Mouse (Mus musculus) bone marrow, adult 2 months (tissue): Measurements from ENCODE around the gene Smad5. TPM values are rescaled to one million over a fixed set of nuclear protein-coding genes. Genes with fewer than 3 reads are reported as not detected.

Source experiments
- H3K27ac ChIP-seq: fragments of 200-500 bp; 2 replicates; pipeline ENCODE4 v1.5.1; 2012; ENCODE audit warnings: low read depth, mild to moderate bottlenecking, control low read depth, inconsistent platforms, low read length; ENCODE audit not compliant: control insufficient read depth, poor library complexity, insufficient read depth
- H3K4me1 ChIP-seq: fragments of 200-500 bp; 2 replicates; pipeline ENCODE4 v1.6.1; 2011; ENCODE audit warnings: low read length; ENCODE audit not compliant: control insufficient read depth, insufficient read depth
- H3K4me3 ChIP-seq: fragments of 200-500 bp; replicated peaks from 2 replicates; pipeline ENCODE3; 2011; ENCODE audit warnings: mild to moderate bottlenecking, low read depth, low read length, control low read depth; ENCODE audit not compliant: control insufficient read depth
- CTCF ChIP-seq: fragments of 200-500 bp; IDR thresholded peaks from 2 replicates; pipeline ENCODE4 v1.5.1; 2011; ENCODE audit warnings: low read length, control low read depth; ENCODE audit not compliant: control insufficient read depth, insufficient read depth
- POLR2A ChIP-seq: fragments of 200-500 bp; IDR thresholded peaks from 2 replicates; pipeline ENCODE4 v1.6.1; 2011; ENCODE audit warnings: low read depth, mild to moderate bottlenecking, control low read depth, low read length, borderline replicate concordance; ENCODE audit not compliant: control insufficient read depth
- WGBS: fragments of 180-500 bp; shearing (Covaris S2); methylation state at CpG from one replicate; pipeline ENCODE4 v1.1.7; 2018; 5-methylcytosine and 5-hydroxymethylcytosine counted together
- polyA plus RNA-seq: library from polyadenylated mRNA; stranded (reverse); fragments of >200 nt; gene quantifications from 2 replicates; pipeline ENCODE4 v1.2.4, GENCODE M21; 2011; ENCODE audit warnings: low replicate concordance; ENCODE audit not compliant: missing spikeins, insufficient read depth, insufficient read length

Gene Smad5
- polyA plus RNA-seq, 1 experiment, result 8.2 TPM

GRCm38 (mm10) chr13:56677731-56678130 lies 25.1 kb upstream of the Smad5 start:
- H3K4me1 ChIP-seq, result no peaks in the 10 kb centered on the region
- H3K4me3 ChIP-seq, result no peak overlapping the region
- H3K27ac ChIP-seq, result no peak overlapping the region
- WGBS, result 63% methylated on average over 4 of the region's 4 CpGs
- TF ChIP-seq POLR2A (no peak), CTCF (no peak)

DNA sequence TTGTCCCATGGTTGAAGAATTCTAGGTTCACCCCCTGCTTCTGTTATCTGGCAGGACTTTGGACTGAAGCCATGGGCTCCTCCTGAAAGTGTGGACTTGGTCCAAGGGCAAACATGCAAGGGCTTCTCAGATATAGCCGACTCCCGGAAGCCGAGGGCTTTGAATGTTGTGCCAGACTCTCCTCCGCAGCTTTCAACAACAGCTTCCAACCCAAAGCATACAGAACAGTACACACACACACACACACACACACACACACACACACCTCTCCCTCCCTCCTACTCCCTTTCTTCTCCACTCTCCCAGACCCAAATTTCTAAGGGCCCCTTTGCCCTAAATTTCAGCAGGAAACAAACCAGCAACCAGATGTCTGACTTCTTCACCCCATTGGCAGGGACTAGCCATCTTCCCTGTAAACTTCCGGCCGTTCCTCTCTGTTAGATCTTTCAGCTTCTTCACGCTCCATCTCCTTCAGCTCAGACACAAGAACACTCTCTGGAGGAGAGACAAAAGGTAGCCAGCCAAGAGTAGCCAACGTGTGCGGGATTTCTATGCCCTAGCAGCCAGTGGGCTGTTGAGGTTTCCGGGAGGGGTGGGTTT lies 24.5 kb upstream of the Smad5 start:
- TF ChIP-seq CTCF, result no peak
- no peak for TF ChIP-seq POLR2A
- no peak overlapping the region for H3K27ac ChIP-seq
- no peaks in the 10 kb centered on the region for H3K4me1 ChIP-seq
- WGBS, result 49% methylated on average over 10 of the region's 10 CpGs
- no peak overlapping the region for H3K4me3 ChIP-seq

GRCm38 (mm10) chr13:56678826-56679504 lies 23.8 kb upstream of the Smad5 start:
- TF ChIP-seq CTCF (no peak), POLR2A (no peak)
- H3K27ac ChIP-seq, result no peak overlapping the region
- H3K4me3 ChIP-seq, result no peak overlapping the region
- 68% methylated on average over 10 of the region's 10 CpGs for WGBS
- H3K4me1 ChIP-seq, result no peaks in the 10 kb centered on the region

- Histone ChIP-seq H3K27ac (no peak overlapping the region), H3K4me3 (no peak overlapping the region), H3K4me1 (no peaks in the 10 kb centered on the region)
- WGBS, result 36% methylated on average over 4 of the region's 4 CpGs
- no peak for TF ChIP-seq CTCF
- no peak for TF ChIP-seq POLR2A
Measured at GRCm38 (mm10) chr13:56681924-56682323, 20.9 kb upstream of the Smad5 start.

DNA sequence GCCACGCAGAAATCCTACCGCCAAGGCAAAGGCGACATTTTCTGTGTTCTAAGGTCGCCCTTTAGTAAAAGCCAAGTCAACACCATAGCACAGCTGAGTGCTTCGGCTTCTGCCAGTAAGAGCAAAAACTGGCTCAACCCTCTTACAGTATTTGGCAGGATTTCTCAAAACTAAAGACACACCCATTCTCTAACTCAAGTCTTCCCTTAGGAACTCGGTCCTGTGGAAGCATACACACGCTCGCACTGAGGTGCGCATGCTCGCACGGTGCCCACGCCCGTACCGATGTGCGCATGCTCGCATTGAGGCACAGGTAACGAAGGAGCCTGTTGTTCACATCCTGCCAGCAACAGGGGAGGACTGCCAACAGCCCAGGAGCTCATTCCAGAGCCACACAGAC lies 20.5 kb upstream of the Smad5 start:
- WGBS, result 80% methylated on average over 17 of the region's 17 CpGs
- Histone ChIP-seq H3K4me3 (no peak overlapping the region), H3K27ac (no peak overlapping the region), H3K4me1 (no peaks in the 10 kb centered on the region)
- TF ChIP-seq POLR2A (0 out of 2 replicates have a peak, but pooled peaks have one; percentile 21), CTCF (no peak)

DNA sequence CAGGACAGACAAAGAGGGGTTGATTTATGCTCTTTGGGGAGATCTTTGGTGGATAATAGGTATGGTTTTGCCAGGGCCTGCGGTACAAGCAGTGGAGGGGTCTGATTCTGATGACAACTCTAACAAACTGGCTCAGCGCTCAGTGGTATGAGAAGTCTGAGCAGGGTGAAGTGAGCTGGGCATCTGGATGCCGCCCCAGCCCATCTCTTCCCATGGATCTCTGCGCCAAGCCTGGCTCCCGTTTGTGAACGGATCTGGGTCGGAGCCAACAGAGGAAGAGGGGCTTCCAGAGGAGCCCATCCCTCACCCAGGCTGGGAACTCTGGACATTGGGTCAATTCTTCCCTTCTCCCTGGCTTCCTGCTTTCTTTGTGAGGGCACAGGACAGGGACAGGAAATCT lies 19.5 kb upstream of the Smad5 start:
- no peak overlapping the region for H3K4me3 ChIP-seq
- no peak overlapping the region for H3K27ac ChIP-seq
- TF ChIP-seq POLR2A (no peak), CTCF (no peak)
- H3K4me1 ChIP-seq, result no peaks in the 10 kb centered on the region
- WGBS, result 81% methylated on average over 7 of the region's 7 CpGs

DNA sequence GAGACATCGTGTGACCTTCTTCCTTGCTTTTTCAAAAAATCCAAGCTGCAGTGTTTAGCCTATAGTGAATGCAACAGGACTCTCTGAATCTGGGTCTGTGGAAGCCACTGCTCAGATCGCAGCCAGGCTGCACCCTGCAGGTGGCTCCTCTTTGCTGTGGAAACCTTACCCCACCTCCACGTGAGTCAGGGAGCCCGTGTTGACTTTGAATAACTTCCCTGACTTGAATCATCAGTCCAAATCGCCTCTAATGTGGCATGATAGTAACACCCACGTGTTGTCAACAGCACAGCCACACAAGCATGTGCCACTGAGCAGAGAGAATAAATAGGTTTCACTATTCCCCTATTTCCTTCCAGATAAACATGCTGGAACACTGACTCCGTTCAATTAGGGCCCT lies 10.8 kb upstream of the Smad5 start:
- no peak overlapping the region for H3K27ac ChIP-seq
- WGBS, result 50% methylated on average over 7 of the region's 7 CpGs
- H3K4me3 ChIP-seq, result no peak overlapping the region
- TF ChIP-seq CTCF, result no peak
- TF ChIP-seq POLR2A, result no peak
- H3K4me1 ChIP-seq, result no peaks in the 10 kb centered on the region; the same call in 1 of the 2 replicates

DNA sequence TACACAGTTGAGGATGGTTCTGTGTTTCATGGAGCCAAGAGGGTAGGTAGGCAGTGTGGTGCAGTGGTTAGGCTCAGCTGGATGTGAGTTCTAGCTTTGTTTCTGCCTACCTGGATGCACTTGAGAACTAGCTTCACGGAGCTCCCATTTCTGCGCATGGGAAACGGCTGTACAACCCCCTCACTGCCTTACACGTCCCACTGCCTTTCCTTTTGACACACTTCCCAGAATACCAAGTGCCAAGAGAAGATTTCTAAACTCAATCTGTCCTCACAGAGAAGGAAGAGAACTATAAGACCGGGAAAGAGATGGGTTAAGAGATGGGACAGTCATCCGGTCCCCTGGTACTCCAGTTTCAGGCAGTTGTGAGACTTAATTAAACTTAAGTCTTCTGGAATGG lies 10.2 kb upstream of the Smad5 start:
- WGBS, result 84% methylated on average over 6 of the region's 6 CpGs
- TF ChIP-seq CTCF (no peak), POLR2A (no peak)
- Histone ChIP-seq H3K27ac (no peak overlapping the region), H3K4me3 (no peak overlapping the region), H3K4me1 (no peaks in the 10 kb centered on the region; the same call in 1 of the 2 replicates)

DNA sequence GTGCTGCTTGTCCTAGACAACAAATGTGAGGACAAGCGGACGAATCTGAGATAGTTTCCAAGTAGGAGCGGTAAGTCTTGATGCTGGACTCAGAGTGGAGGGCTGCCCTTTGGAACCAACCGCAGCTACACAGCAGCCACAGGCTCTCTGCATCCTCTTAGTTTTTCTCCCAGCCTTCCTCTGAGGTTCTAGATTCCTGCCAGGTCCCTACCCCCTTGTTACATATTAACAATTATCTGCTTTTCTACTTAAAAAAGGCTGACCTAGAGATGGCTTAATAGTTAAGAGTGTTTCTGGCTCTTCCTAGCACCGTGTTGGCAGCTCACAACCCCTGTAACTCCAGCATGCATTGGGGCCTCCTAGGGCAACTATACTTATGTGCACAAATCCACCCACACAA lies 7.1 kb upstream of the Smad5 start:
- 89% methylated on average over 5 of the region's 5 CpGs for whole genome bisulfite sequencing
- TF ChIP-seq POLR2A, result no peak
- no peak for TF ChIP-seq CTCF
- no peak overlapping the region for H3K4me3 ChIP-seq
- H3K27ac ChIP-seq, result no peak overlapping the region
- no peaks in the 10 kb centered on the region; the same call in 1 of the 2 replicates for H3K4me1 ChIP-seq
